Mouse (Mus musculus) MEL (cell line): ENCODE results near the gene Sort1. TPM values are rescaled to one million over a fixed set of nuclear protein-coding genes. Genes with fewer than 3 reads are reported as not detected.
A peak's percentile ranks its signal among the peaks of the same experiment; 100 is the strongest.

Experiments used
- DNase-seq: peaks from one replicate; pipeline ENCODE4 v3.0.0; 2011; ENCODE audit warnings: low read depth, low spot score
- H3K27ac ChIP-seq: 2 replicates; pipeline ENCODE4 v1.5.1; 2012; ENCODE audit warnings: low read depth, mild to moderate bottlenecking, control low read depth, low read length, moderate library complexity; ENCODE audit not compliant: control insufficient read depth
- H3K27me3 ChIP-seq, 2 experiments: fragments of 150-350 bp in 1 of 2; sonication (generic) in 1 of 2; 2 replicates each; pipeline ENCODE4 v1.6.1; 2012; ENCODE audit warnings: low read length in 2 of 2, mild to moderate bottlenecking in 2 of 2, improper control_type of control experiment in 1 of 2, moderate library complexity in 1 of 2; ENCODE audit not compliant: insufficient read depth in 2 of 2, control insufficient read depth in 1 of 2
- H3K36me3 ChIP-seq, 2 experiments: 2 replicates each; pipeline ENCODE4 v1.6.1; 2012 to 2014; ENCODE audit warnings: low read length in 2 of 2, improper control_type of control experiment in 1 of 2, inconsistent platforms in 1 of 2, mild to moderate bottlenecking in 1 of 2; ENCODE audit not compliant: insufficient read depth in 2 of 2, control insufficient read depth in 1 of 2
- H3K4me1 ChIP-seq, 2 experiments: fragments of 150-350 bp in 1 of 2; sonication (generic) in 1 of 2; 2 replicates each; pipeline ENCODE4 v1.6.1; 2012; ENCODE audit warnings: low read length in 2 of 2, improper control_type of control experiment in 1 of 2, mild to moderate bottlenecking in 1 of 2; ENCODE audit not compliant: insufficient read depth in 2 of 2, control insufficient read depth in 1 of 2
- H3K4me3 ChIP-seq, 2 experiments: fragments of 150-350 bp in 1 of 2; sonication (generic) in 1 of 2; 2 replicates each; pipeline ENCODE4 v1.5.1; 2012; ENCODE audit warnings: low read depth in 2 of 2, low read length in 2 of 2, mild to moderate bottlenecking in 2 of 2, moderate library complexity in 2 of 2, control low read depth in 1 of 2, improper control_type of control experiment in 1 of 2; ENCODE audit not compliant: control insufficient read depth in 1 of 2, insufficient read depth in 1 of 2
- H3K79me2 ChIP-seq: 2 replicates; pipeline ENCODE4 v1.6.1; 2012; ENCODE audit warnings: mild to moderate bottlenecking, low read length, moderate library complexity; ENCODE audit not compliant: control insufficient read depth, poor library complexity, insufficient read depth
- H3K9ac ChIP-seq: 2 replicates; pipeline ENCODE4 v1.6.1; 2012; ENCODE audit warnings: low read depth, mild to moderate bottlenecking, control low read depth, low read length, moderate library complexity; ENCODE audit not compliant: control insufficient read depth, poor library complexity, severe bottlenecking
- H3K9me3 ChIP-seq: fragments of 150-350 bp; sonication (generic); replicated peaks from 2 replicates; pipeline ENCODE4 v1.6.1; 2012; ENCODE audit warnings: mild to moderate bottlenecking, low read length, improper control_type of control experiment, moderate library complexity; ENCODE audit not compliant: insufficient read depth
- BHLHE40 ChIP-seq: IDR thresholded peaks from 2 replicates; pipeline ENCODE4 v1.6.1; 2012; ENCODE audit warnings: low read depth, mild to moderate bottlenecking, inconsistent platforms, low read length, improper control_type of control experiment, borderline replicate concordance
- CHD1 ChIP-seq: IDR thresholded peaks from 2 replicates; pipeline ENCODE4 v1.6.1; 2012; ENCODE audit warnings: low read depth, mild to moderate bottlenecking, inconsistent platforms, low read length, improper control_type of control experiment
- CHD2 ChIP-seq: IDR thresholded peaks from 2 replicates; pipeline ENCODE4 v1.6.1; 2011; ENCODE audit warnings: low read length, improper control_type of control experiment
- CTCF ChIP-seq, 3 experiments: IDR thresholded peaks in 2 of 3; conservative IDR thresholded peaks in 1 of 3; 2 replicates each; pipeline ENCODE4 v1.5.1; 2011 to 2012; ENCODE audit warnings: low read length in 3 of 3, low read depth in 2 of 3, mild to moderate bottlenecking in 2 of 3, improper control_type of control experiment in 1 of 3, inconsistent platforms in 1 of 3, mixed read lengths in 1 of 3, moderate library complexity in 1 of 3; ENCODE audit not compliant: control insufficient read depth in 1 of 3, insufficient read depth in 1 of 3, poor library complexity in 1 of 3, severe bottlenecking in 1 of 3
- E2F4 ChIP-seq: IDR thresholded peaks from 2 replicates; pipeline ENCODE4 v1.6.1; 2011; ENCODE audit warnings: low read depth, low read length, improper control_type of control experiment, borderline replicate concordance
- ELF1 ChIP-seq: IDR thresholded peaks from 2 replicates; pipeline ENCODE4 v1.6.1; 2014; ENCODE audit warnings: low read depth, mild to moderate bottlenecking, inconsistent platforms, low read length, improper control_type of control experiment, moderate library complexity
- EP300 ChIP-seq, 2 experiments: IDR thresholded peaks; 2 replicates each; pipeline ENCODE4 v1.6.1; 2011; ENCODE audit warnings: improper control_type of control experiment in 2 of 2, low read length in 2 of 2, low read depth in 1 of 2, mild to moderate bottlenecking in 1 of 2
- GABPA ChIP-seq: IDR thresholded peaks from 2 replicates; pipeline ENCODE4 v1.6.1; 2012; ENCODE audit warnings: low read depth, mild to moderate bottlenecking, inconsistent platforms, low read length, improper control_type of control experiment, moderate library complexity
- GATA1 ChIP-seq: IDR thresholded peaks from 2 replicates; pipeline ENCODE4 v1.6.1; 2011; ENCODE audit warnings: low read depth, low read length, improper control_type of control experiment
- HCFC1 ChIP-seq: IDR thresholded peaks from 2 replicates; pipeline ENCODE4 v1.6.1; 2012; ENCODE audit warnings: low read depth, mild to moderate bottlenecking, inconsistent platforms, low read length, improper control_type of control experiment, moderate library complexity
- JUND ChIP-seq: IDR thresholded peaks from 2 replicates; pipeline ENCODE4 v1.6.1; 2011; ENCODE audit warnings: low read depth, mild to moderate bottlenecking, improper control_type of control experiment, low read length
- KAT2A ChIP-seq: conservative IDR thresholded peaks from 2 replicates; pipeline ENCODE4 v1.6.1; 2012; ENCODE audit warnings: low read depth, low read length, improper control_type of control experiment, inconsistent platforms
- MAZ ChIP-seq: IDR thresholded peaks from 2 replicates; pipeline ENCODE4 v1.6.1; 2012; ENCODE audit warnings: low read depth, mild to moderate bottlenecking, inconsistent platforms, low read length, improper control_type of control experiment
- MEF2A ChIP-seq: IDR thresholded peaks from 2 replicates; pipeline ENCODE4 v1.6.1; 2014; ENCODE audit warnings: low read depth, mild to moderate bottlenecking, inconsistent platforms, low read length, improper control_type of control experiment; ENCODE audit not compliant: poor library complexity, insufficient replicate concordance, severe bottlenecking; ENCODE audit errors: extremely low read depth
- MYB ChIP-seq: IDR thresholded peaks from 2 replicates; pipeline ENCODE4 v1.6.1; 2011; ENCODE audit warnings: mild to moderate bottlenecking, low read depth, low read length, improper control_type of control experiment
- MYC ChIP-seq: IDR thresholded peaks from 2 replicates; pipeline ENCODE4 v1.6.1; 2011; ENCODE audit warnings: low read depth, mild to moderate bottlenecking, low read length, improper control_type of control experiment, moderate library complexity
- NELFE ChIP-seq: IDR thresholded peaks from 2 replicates; pipeline ENCODE4 v1.6.1; 2011; ENCODE audit warnings: low read depth, low read length, improper control_type of control experiment
- NRF1 ChIP-seq: IDR thresholded peaks from 2 replicates; pipeline ENCODE4 v1.6.1; 2014; ENCODE audit warnings: low read depth, mild to moderate bottlenecking, inconsistent platforms, low read length, improper control_type of control experiment, moderate library complexity; ENCODE audit not compliant: poor library complexity, insufficient read depth, severe bottlenecking
- POLR2A ChIP-seq, 2 experiments: IDR thresholded peaks; 2 replicates each; pipeline ENCODE4 v1.6.1; 2011 to 2012; ENCODE audit warnings: low read length in 2 of 2, mild to moderate bottlenecking in 2 of 2, control low read depth in 1 of 2, improper control_type of control experiment in 1 of 2, low read depth in 1 of 2, moderate library complexity in 1 of 2; ENCODE audit not compliant: control insufficient read depth in 1 of 2, insufficient read depth in 1 of 2, poor library complexity in 1 of 2
- POLR2AphosphoS2 ChIP-seq: IDR thresholded peaks from 2 replicates; pipeline ENCODE4 v1.6.1; 2011; ENCODE audit warnings: low read length, improper control_type of control experiment
- POLR2AphosphoS5 ChIP-seq: IDR thresholded peaks from 2 replicates; pipeline ENCODE4 v1.6.1; 2012; ENCODE audit warnings: low read depth, borderline replicate concordance, mild to moderate bottlenecking, inconsistent platforms, low read length, moderate library complexity, mixed read lengths
- RAD21 ChIP-seq: IDR thresholded peaks from 2 replicates; pipeline ENCODE4 v1.6.1; 2011; ENCODE audit warnings: mild to moderate bottlenecking, low read depth, low read length, improper control_type of control experiment
- TAL1 ChIP-seq: IDR thresholded peaks from 2 replicates; pipeline ENCODE4 v1.6.1; 2012; ENCODE audit warnings: mild to moderate bottlenecking, inconsistent platforms, low read length, moderate library complexity, mixed read lengths
- TBP ChIP-seq: IDR thresholded peaks from 2 replicates; pipeline ENCODE4 v1.8.0; 2011; ENCODE audit warnings: low read depth, low read length, improper control_type of control experiment
- TCF12 ChIP-seq: IDR thresholded peaks from 2 replicates; pipeline ENCODE4 v1.6.1; 2014; ENCODE audit warnings: low read depth, mild to moderate bottlenecking, inconsistent platforms, low read length, improper control_type of control experiment, moderate library complexity
- UBTF ChIP-seq: IDR thresholded peaks from 2 replicates; pipeline ENCODE4 v1.6.1; 2012; ENCODE audit warnings: low read depth, mild to moderate bottlenecking, inconsistent platforms, low read length, improper control_type of control experiment, moderate library complexity, borderline replicate concordance; ENCODE audit not compliant: insufficient read depth
- USF1 ChIP-seq: IDR thresholded peaks from 2 replicates; pipeline ENCODE4 v1.6.1; 2014; ENCODE audit warnings: low read depth, mild to moderate bottlenecking, inconsistent platforms, low read length, improper control_type of control experiment, moderate library complexity
- USF2 ChIP-seq, 2 experiments: IDR thresholded peaks; 2 replicates each; pipeline ENCODE4 v1.6.1; 2011 to 2012; ENCODE audit warnings: improper control_type of control experiment in 2 of 2, low read length in 2 of 2, borderline replicate concordance in 1 of 2, inconsistent platforms in 1 of 2, low read depth in 1 of 2, mild to moderate bottlenecking in 1 of 2; ENCODE audit not compliant: insufficient read depth in 1 of 2
- ZC3H11A ChIP-seq: IDR thresholded peaks from 2 replicates; pipeline ENCODE4 v1.6.1; 2012; ENCODE audit warnings: low read depth, mild to moderate bottlenecking, inconsistent platforms, low read length, improper control_type of control experiment
- ZKSCAN1 ChIP-seq: IDR thresholded peaks from 2 replicates; pipeline ENCODE4 v1.6.1; 2012; ENCODE audit warnings: low read depth, mild to moderate bottlenecking, inconsistent platforms, low read length, improper control_type of control experiment, moderate library complexity
- polyA plus RNA-seq, 2 experiments: library from polyadenylated mRNA; stranded (reverse) in 1 of 2; unstranded in 1 of 2; fragments of >175 nt in 1 of 2; fragments of >200 nt in 1 of 2; gene quantifications; 2 replicates each; pipeline versions ENCODE4 v1.2.1 to v1.2.4; 2012; ENCODE audit warnings: low replicate concordance in 2 of 2, low read depth in 1 of 2; ENCODE audit not compliant: insufficient read length in 2 of 2, insufficient read depth in 1 of 2, missing spikeins in 1 of 2
- total RNA-seq: library from RNA; depleted of rRNA; stranded (reverse); fragments of 300-350 nt; gene quantifications from 2 replicates; pipeline ENCODE4 v1.2.3, GENCODE M21; 2012

The Sort1 gene
- total and polyA plus RNA-seq, 3 experiments = 10.2 to 28.3 (median 22.7) TPM

DNA sequence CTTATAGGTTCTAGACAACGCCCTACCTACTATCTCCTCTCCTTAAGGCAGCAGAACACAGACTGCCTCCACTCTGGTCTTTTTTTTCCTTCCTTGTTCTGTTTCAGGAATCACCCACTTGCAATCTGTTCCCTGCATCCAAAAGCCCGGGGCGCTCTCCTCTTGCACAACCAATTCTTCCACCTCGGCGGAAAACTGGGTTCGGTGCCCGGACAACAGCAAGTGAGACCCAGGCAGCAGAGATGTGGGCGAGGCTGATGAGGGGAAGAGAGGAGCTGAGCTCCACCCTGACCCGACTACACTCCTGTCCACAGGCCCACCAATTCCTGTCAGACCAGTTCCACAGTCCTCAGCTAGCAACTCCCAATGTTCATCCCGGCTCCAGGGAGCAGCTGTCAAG is 102.3 kb downstream of the Sort1 start:
- peaks cover 0 to 20% of the 10 kb centered on the region in 2 experiments; a peak in 3 of 4 replicates for H3K4me1 ChIP-seq
- H3K36me3 ChIP-seq = peaks cover 0 to 9% of the 10 kb centered on the region in 2 experiments; a peak in 2 of 4 replicates
- H3K79me2 ChIP-seq = peaks cover 4% of the 10 kb centered on the region; the same call in 1 of the 2 replicates
- no peak overlapping the region for H3K27ac ChIP-seq
- H3K9ac ChIP-seq = no peak overlapping the region
- H3K27me3 ChIP-seq = no peaks in the 10 kb centered on the region
- DNase-seq = no peak
- no peak for TF ChIP-seq CHD2
- TF ChIP-seq USF1 = no peak
- no peak for TF ChIP-seq EP300 (IDR thresholded peaks at IDR 0.05; ENCODE audit: low read depth in 1 of 2, low read length in 2 of 2)
- no peak for TF ChIP-seq MEF2A
- no peak for TF ChIP-seq HCFC1
- TF ChIP-seq, all 39 proteins: peak for 0
- H3K9me3 ChIP-seq = no peaks in the 10 kb centered on the region
- no peak overlapping the region for H3K4me3 ChIP-seq

DNA sequence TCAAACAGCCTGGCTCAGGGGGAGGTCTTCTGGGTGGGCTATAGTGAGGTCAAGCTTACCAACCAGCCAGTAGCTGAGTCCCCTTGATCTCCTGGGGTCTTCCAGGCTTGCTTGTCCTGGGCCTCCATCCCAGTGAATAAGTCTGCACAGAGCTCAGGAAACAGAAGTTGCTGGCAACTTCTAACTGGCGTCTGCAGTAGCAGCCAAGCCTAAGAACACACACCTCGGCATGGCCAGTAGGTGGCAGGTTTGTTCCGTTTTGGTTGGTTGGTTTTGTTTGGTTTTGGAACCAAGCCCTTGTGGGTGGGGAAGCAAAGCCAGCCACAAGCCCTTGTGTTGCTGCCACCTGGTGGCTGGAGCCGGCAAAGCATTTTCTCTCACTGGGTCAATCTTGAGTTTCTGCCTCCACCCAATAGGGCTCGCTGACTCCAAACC is 105.2 kb downstream of the Sort1 start:
- Histone ChIP-seq H3K79me2 (no peaks in the 10 kb centered on the region), H3K27ac (no peak overlapping the region), H3K9ac (peak overlapping the region; percentile 15; the same call in 1 of the 2 replicates), H3K4me3 (no peak overlapping the region; a peak in 1 of 4 replicates), H3K4me1 (peaks cover 0 to 7% of the 10 kb centered on the region in 2 experiments; a peak in 3 of 4 replicates), H3K36me3 (peaks cover 0 to 3% of the 10 kb centered on the region in 2 experiments; a peak in 2 of 4 replicates), H3K27me3 (peaks cover 0 to 4% of the 10 kb centered on the region in 2 experiments; a peak in 2 of 4 replicates), H3K9me3 (no peaks in the 10 kb centered on the region)
- DNase-seq = peak; percentile 98
- TF ChIP-seq ZKSCAN1 (no peak), ELF1 (0 out of 2 replicates have a peak, but pooled peaks have one; percentile 23), MYB (0 out of 2 replicates have a peak, but pooled peaks have one; percentile 38), POLR2AphosphoS2 (no peak), E2F4 (no peak), USF2 (IDR thresholded peaks at IDR 0.05; ENCODE audit: borderline replicate concordance in 1 of 2, insufficient read depth in 1 of 2, low read depth in 1 of 2, low read length in 2 of 2) (no peak), NRF1 (no peak), GATA1 (no peak), UBTF (no peak), JUND (peak; percentile 38; the same call in 1 of the 2 replicates), USF1 (no peak), GABPA (no peak), RAD21 (peak; percentile 89), BHLHE40 (peak; percentile 35; the same call in 1 of the 2 replicates), MAZ (peak; percentile 56; the same call in 1 of the 2 replicates), TCF12 (peak; percentile 47; the same call in 1 of the 2 replicates), KAT2A (no peak), POLR2A (IDR thresholded peaks at IDR 0.05; ENCODE audit: control insufficient read depth in 1 of 2, insufficient read depth in 1 of 2, low read depth in 1 of 2, low read length in 2 of 2, poor library complexity in 1 of 2) (no peak), CHD1 (no peak), HCFC1 (peak; percentile 71), CTCF (IDR thresholded peaks at IDR 0.05 in 2 of 3, conservative IDR thresholded peaks at IDR 0.05 in 1 of 3; ENCODE audit: control insufficient read depth in 1 of 3, insufficient read depth in 1 of 3, low read depth in 2 of 3, low read length in 3 of 3, poor library complexity in 1 of 3, severe bottlenecking in 1 of 3) (peak in 2 of 3 experiments; percentile 89 to 95), MYC (peak; percentile 41; the same call in 1 of the 2 replicates), TBP (peak; percentile 55; the same call in 1 of the 2 replicates), NELFE (no peak), ZC3H11A (peak; percentile 89), TAL1 (no peak), POLR2AphosphoS5 (no peak)
